ENCODE assay signal across 8 mouse cellular contexts in genomic region chr7:82335211-82336121, GRCm38 (mm10). TPM values are rescaled to one million over a fixed set of nuclear protein-coding genes. Genes with fewer than 3 reads are reported as not detected.
A peak's percentile ranks its signal among the peaks of the same experiment; 100 is the strongest.
DNase-seq lines count a peak whose midpoint lies in the region; ATAC-seq lines count a peak whose summit lies in the region.

Gene Adamtsl3 (plus strand): TSS chr7:82335694.

- H3K9ac ChIP-seq in forebrain, embryonic 12.5 days = peak within 1 kb of the TSS; percentile 51
- no peak within 1 kb of the TSS for H3K9ac ChIP-seq in midbrain, embryonic 12.5 days (replicated peaks)

- H3K4me1 ChIP-seq in forebrain, embryonic 12.5 days = peaks cover 14% of the 10 kb centered on the region
- peaks cover 11% of the 10 kb centered on the region for H3K4me1 ChIP-seq in midbrain, embryonic 12.5 days

- H3K36me3 ChIP-seq in forebrain, embryonic 12.5 days (replicated peaks) = no peaks in the 10 kb centered on the region
- no peaks in the 10 kb centered on the region for H3K36me3 ChIP-seq in midbrain, embryonic 12.5 days

- ATAC-seq in forebrain, embryonic 12.5 days (ENCODE audit: low FRiP score) = peak; percentile 68
- peak; percentile 66; the same call in 1 of the 2 replicates for ATAC-seq in midbrain, embryonic 12.5 days (ENCODE audit: low FRiP score, low read depth)

- peak within 1 kb of the TSS; percentile 83 for H3K4me2 ChIP-seq in forebrain, embryonic 12.5 days
- H3K4me2 ChIP-seq in midbrain, embryonic 12.5 days (replicated peaks) = peak within 1 kb of the TSS; percentile 71

- intact Hi-C loops in heart, postnatal 14 days (cut with DNase I) = loop anchor here (5.0 kb wide), 2 partner anchors 42 to 167 kb away; no protein-coding TSS in a partner anchor

- no peak within 1 kb of the TSS for H3K27ac ChIP-seq in forebrain, embryonic 12.5 days
- no peak within 1 kb of the TSS for H3K27ac ChIP-seq in midbrain, embryonic 12.5 days (replicated peaks)

- 1% methylated on average over 61 of the region's 95 CpGs for WGBS in forebrain, embryonic 12.5 days
- WGBS in midbrain, embryonic 12.5 days = under 1% methylated on average over 72 of the region's 95 CpGs

- H3K9me3 ChIP-seq in forebrain, embryonic 12.5 days = no peaks in the 10 kb centered on the region
- H3K9me3 ChIP-seq in midbrain, embryonic 12.5 days = no peaks in the 10 kb centered on the region

- H3K27me3 ChIP-seq in forebrain, embryonic 12.5 days = peaks cover 63% of the 10 kb centered on the region
- H3K27me3 ChIP-seq in midbrain, embryonic 12.5 days = peaks cover 48% of the 10 kb centered on the region

- H3K4me3 ChIP-seq in forebrain, embryonic 12.5 days (replicated peaks) = peak within 1 kb of the TSS; percentile 47
- peak within 1 kb of the TSS; percentile 46 for H3K4me3 ChIP-seq in midbrain, embryonic 12.5 days

- DNase-seq in thymus, postnatal 4 days = peak; percentile 17
- DNase-seq in thymus, adult 18-20 months = no peak
- DNase-seq in heart, postnatal 14 days = peak; percentile 74 to 76
- DNase-seq in layer of hippocampus, adult 9-11 months = peak; percentile 8
- peak; percentile 29 for DNase-seq in urinary bladder, adult 2 months (ENCODE audit: low spot score)
- DNase-seq in spleen, postnatal 14 days (ENCODE audit: low spot score in 2 of 2) = no peak

RNA-seq across cellular contexts. Expression of gene Adamtsl3, which starts in this region (rescaled TPM):
- 0.15 and 0.56 TPM in 2 replicates for polyA plus RNA-seq in forebrain, embryonic 12.5 days (2016; fragmentation: Nextera tagmentation; extraction: Ambion mirVana)
- total RNA-seq in heart, postnatal 14 days (2021) = 1 to 10 TPM; 8.4 to 9.9 TPM
- 0.18 and 0.55 TPM in 2 replicates for polyA plus RNA-seq in midbrain, embryonic 12.5 days (2016; fragmentation: Nextera tagmentation; extraction: Ambion mirVana)
- polyA plus RNA-seq in urinary bladder, adult 2 months (2012; rRNA removed) = 14.5 and 15.6 TPM in 2 replicates

Comparison
In these comparisons a context has a peak if more than half of its experiments do, and no peak if none do; other contexts are left out.
1. DNase-seq: peak in thymus, postnatal 4 days (single experiment), heart, postnatal 14 days (2 of 2), layer of hippocampus, adult 9-11 months (single experiment) and urinary bladder, adult 2 months (single experiment); none in thymus, adult 18-20 months (0 of 2) and spleen, postnatal 14 days (0 of 2).
2. Peak in ATAC-seq, H3K4me3 ChIP-seq, H3K9ac ChIP-seq and H3K4me2 ChIP-seq in forebrain, embryonic 12.5 days; RNA of the gene not detected or under 1 TPM.
3. Peak in ATAC-seq, H3K4me3 ChIP-seq and H3K4me2 ChIP-seq in midbrain, embryonic 12.5 days; RNA of the gene not detected or under 1 TPM.